Mouse (Mus musculus): ENCODE measurements at regions not wholly inside any gene's neighbourhood (a gene's known extent, or its start where the extent isn't known, plus 50 kb on each side); places are given as distances from the start of the nearest gene placed in this dataset.

- Histone ChIP-seq H3K4me2 (replicated peaks) (no peak overlapping the region), H3K27ac (replicated peaks) (no peak overlapping the region), H3K9me3 (no peaks in the 10 kb centered on the region), H3K36me3 (no peaks in the 10 kb centered on the region), H3K9ac (replicated peaks) (no peak overlapping the region), H3K4me1 (peaks cover 21% of the 10 kb centered on the region), H3K4me3 (no peak overlapping the region), H3K27me3 (peaks cover 5% of the 10 kb centered on the region)
- no peak for ATAC-seq (ENCODE audit: low FRiP score, low read depth)
- WGBS: 72% methylated on average over 6 of the region's 6 CpGs
Measured at GRCm38 (mm10) chr9:62188835-62189234, 66.4 kb upstream of the Glce start.

GRCm38 (mm10) chr9:62188379-62188778, 65.9 kb upstream of the Glce start:
- H3K9me3 ChIP-seq: no peaks in the 10 kb centered on the region
- 88% methylated on average over 3 of the region's 3 CpGs for WGBS
- H3K4me1 ChIP-seq: peaks cover 21% of the 10 kb centered on the region
- ATAC-seq (ENCODE audit: low FRiP score, low read depth): no peak
- no peak overlapping the region for H3K4me2 ChIP-seq (replicated peaks)
- H3K27me3 ChIP-seq: peaks cover 5% of the 10 kb centered on the region
- no peaks in the 10 kb centered on the region for H3K36me3 ChIP-seq
- H3K9ac ChIP-seq (replicated peaks): no peak overlapping the region
- H3K27ac ChIP-seq (replicated peaks): no peak overlapping the region
- no peak overlapping the region for H3K4me3 ChIP-seq

DNA sequence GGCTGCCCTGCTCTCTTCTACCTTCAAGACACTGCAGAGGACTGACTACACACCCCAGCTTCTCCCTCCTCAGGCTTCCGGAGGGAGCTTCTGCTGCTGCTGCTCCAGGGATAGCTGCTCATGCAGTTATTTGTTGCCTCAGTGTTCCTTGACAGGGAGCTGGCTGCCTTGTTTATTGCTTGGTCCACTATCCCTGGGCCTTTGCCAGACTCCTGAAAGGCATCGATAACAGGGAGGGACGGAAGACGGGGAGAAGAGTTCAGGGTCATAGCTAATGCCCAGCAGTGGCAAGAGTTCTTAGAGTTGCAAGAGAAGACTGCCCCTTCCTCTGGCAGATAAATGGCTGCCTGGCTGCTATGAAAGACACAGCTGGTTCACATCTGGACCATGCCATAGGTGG, 64.4 kb upstream of the Glce start:
- 77% methylated on average over 4 of the region's 4 CpGs for WGBS
- Histone ChIP-seq H3K4me2 (replicated peaks) (no peak overlapping the region), H3K27me3 (peaks cover 5% of the 10 kb centered on the region), H3K27ac (replicated peaks) (no peak overlapping the region), H3K4me3 (no peak overlapping the region), H3K9me3 (no peaks in the 10 kb centered on the region), H3K4me1 (peaks cover 19% of the 10 kb centered on the region), H3K9ac (replicated peaks) (no peak overlapping the region), H3K36me3 (no peaks in the 10 kb centered on the region)
- no peak for ATAC-seq (ENCODE audit: low FRiP score, low read depth)

GRCm38 (mm10) chr9:62185516-62186280, 63.2 kb upstream of the Glce start:
- no peaks in the 10 kb centered on the region for H3K9me3 ChIP-seq
- H3K27ac ChIP-seq (replicated peaks): no peak overlapping the region
- H3K4me3 ChIP-seq: no peak overlapping the region
- no peak overlapping the region for H3K9ac ChIP-seq (replicated peaks)
- WGBS: 38% methylated on average over 7 of the region's 7 CpGs
- H3K36me3 ChIP-seq: no peaks in the 10 kb centered on the region
- H3K4me1 ChIP-seq: peaks cover 27% of the 10 kb centered on the region
- no peak overlapping the region for H3K4me2 ChIP-seq (replicated peaks)
- peaks cover 5% of the 10 kb centered on the region; the same call in 1 of the 2 replicates for H3K27me3 ChIP-seq
- no peak for ATAC-seq (ENCODE audit: low FRiP score, low read depth)

- WGBS: 34% methylated on average over 9 of the region's 9 CpGs
- Histone ChIP-seq H3K36me3 (no peaks in the 10 kb centered on the region), H3K9ac (replicated peaks) (no peak overlapping the region), H3K27me3 (no peaks in the 10 kb centered on the region), H3K4me3 (no peak overlapping the region), H3K27ac (replicated peaks) (peak overlapping the region; percentile 74), H3K9me3 (no peaks in the 10 kb centered on the region), H3K4me1 (peaks cover 24% of the 10 kb centered on the region), H3K4me2 (replicated peaks) (peak overlapping the region; percentile 15)
- ATAC-seq (ENCODE audit: low FRiP score, low read depth): 0 out of 2 replicates have a peak, but pooled peaks have one; percentile 34
Measured at GRCm38 (mm10) chr9:62181182-62181830, 58.9 kb upstream of the Glce start.

- Histone ChIP-seq H3K4me1 (peaks cover 24% of the 10 kb centered on the region), H3K27me3 (no peaks in the 10 kb centered on the region), H3K9me3 (no peaks in the 10 kb centered on the region), H3K9ac (replicated peaks) (no peak overlapping the region), H3K4me2 (replicated peaks) (peak overlapping the region; percentile 15), H3K4me3 (no peak overlapping the region), H3K27ac (replicated peaks) (peak overlapping the region; percentile 74), H3K36me3 (no peaks in the 10 kb centered on the region)
- 48% methylated on average over 11 of the region's 11 CpGs for WGBS
- ATAC-seq (ENCODE audit: low FRiP score, low read depth): 0 out of 2 replicates have a peak, but pooled peaks have one; percentile 56
Measured at GRCm38 (mm10) chr9:62180456-62181181, 58.2 kb upstream of the Glce start.

DNA sequence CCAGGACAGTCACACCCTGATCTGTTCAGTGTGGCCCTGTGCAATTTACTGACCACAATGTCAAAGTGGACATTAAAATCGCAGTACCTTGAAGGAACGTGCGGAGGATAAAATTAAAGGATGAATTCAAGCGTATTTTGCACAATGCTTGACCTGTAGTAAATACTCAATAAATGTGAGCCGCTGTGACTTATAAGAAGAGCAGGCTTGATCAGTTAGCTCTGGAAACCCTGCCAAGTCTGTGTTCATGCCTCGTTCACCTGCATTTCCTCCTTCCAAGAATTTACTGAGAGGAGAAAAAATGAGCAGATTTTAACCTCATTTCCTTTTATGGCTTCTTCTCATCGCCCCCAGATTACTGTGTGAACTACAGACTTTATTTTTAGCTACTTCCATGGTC, 52.2 kb upstream of the Glce start:
- WGBS: 94% methylated on average over 7 of the region's 7 CpGs
- no peak overlapping the region for H3K27ac ChIP-seq (replicated peaks)
- H3K9ac ChIP-seq (replicated peaks): no peak overlapping the region
- no peak overlapping the region for H3K4me3 ChIP-seq
- no peak for ATAC-seq (ENCODE audit: low FRiP score, low read depth)
- no peak overlapping the region for H3K4me2 ChIP-seq (replicated peaks)
- H3K4me1 ChIP-seq: 0 out of 2 replicates have a peak, but pooled peaks cover 2% of the 10 kb centered on the region
- no peaks in the 10 kb centered on the region for H3K36me3 ChIP-seq
- no peaks in the 10 kb centered on the region for H3K27me3 ChIP-seq
- no peaks in the 10 kb centered on the region for H3K9me3 ChIP-seq
